Mouse (Mus musculus) kidney, adult 2 months (tissue): ENCODE measurements around the gene Tha1.

Experiments used
- CTCF ChIP-seq: fragments of 200-500 bp; conservative IDR thresholded peaks from 2 replicates; pipeline ENCODE4 v1.5.1; 2011; ENCODE audit warnings: low read depth, mild to moderate bottlenecking, control low read depth, low read length, moderate library complexity, mixed read lengths; ENCODE audit not compliant: insufficient read depth, insufficient read length
- POLR2A ChIP-seq: fragments of 200-500 bp; IDR thresholded peaks from one replicate; pipeline ENCODE4 v1.6.1; 2011; ENCODE audit warnings: low read depth, low read length, control low read depth

DNA sequence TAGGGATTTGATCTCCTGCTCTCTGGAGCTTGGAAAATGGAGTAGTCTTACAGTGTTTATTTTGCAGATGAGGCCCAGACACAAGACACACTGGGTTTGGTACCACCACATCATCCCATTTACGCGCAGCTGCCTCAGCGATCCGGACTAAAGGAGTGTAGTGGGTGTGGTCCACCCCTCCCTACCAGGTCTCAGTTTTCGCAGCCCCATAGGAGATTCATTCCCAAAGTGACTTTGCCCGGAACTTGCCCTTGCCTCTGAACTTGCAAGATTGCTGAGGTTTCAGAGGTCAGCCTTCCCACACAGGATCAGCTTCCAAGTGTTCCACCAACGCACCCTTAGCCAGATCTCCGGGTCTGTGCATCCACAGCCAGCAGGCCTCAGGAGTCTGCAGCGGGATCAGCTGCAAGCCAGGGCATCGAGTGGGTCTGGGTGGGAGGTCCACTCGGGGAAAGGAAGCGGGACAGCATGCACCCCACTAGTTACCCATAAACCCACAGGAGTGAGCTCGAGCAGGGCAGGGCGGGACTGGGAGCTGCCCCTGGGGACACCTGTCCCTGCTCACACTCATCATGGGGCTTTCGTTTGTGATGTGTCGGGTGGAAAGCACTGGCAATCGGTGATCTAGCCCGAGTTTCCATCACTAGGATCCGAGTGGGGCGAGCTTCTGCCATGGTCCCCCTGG, 15.0 kb upstream of the Tha1 start:
- no peak for TF ChIP-seq POLR2A
- TF ChIP-seq CTCF = no peak
